Mouse (Mus musculus) left cerebral cortex, postnatal 14 days (tissue): ENCODE measurements around the gene Fitm2. TPM values are rescaled to one million over a fixed set of nuclear protein-coding genes. Genes with fewer than 3 reads are reported as not detected.

Source experiments
- DNase-seq, 2 experiments: peaks; one replicate each; pipeline ENCODE4 v3.0.0; 2021 to 2022; ENCODE audit warnings: low spot score in 2 of 2, mixed read lengths in 1 of 2
- intact Hi-C: fragments of 180-260 bp; cut with DNase I; formaldehyde crosslinking; loops from one replicate; pipeline ENCODE4 v1.15.1; 2025
- total RNA-seq, 2 experiments: library from RNA; stranded (reverse); gene quantifications; 2 replicates each; pipeline ENCODE4 v1.2.3; 2021

Fitm2 gene
- total RNA-seq, 2 experiments from 2014 or later, result 18.8 to 18.9 TPM

- intact Hi-C loops, result no loop called here
Observed at GRCm38 (mm10) chr2:163437800-163438199, 34.6 kb downstream of the Fitm2 start.

GRCm38 (mm10) chr2:163433971-163434370 is 38.5 kb downstream of the Fitm2 start:
- intact Hi-C loops, result no loop called here
- no peak for DNase-seq

More at GRCm38 (mm10) chr2:163437800-163438199, 34.6 kb downstream of the Fitm2 start:
- DNase-seq, result no peak

- DNase-seq, result no peak
- intact Hi-C loops, result no loop called here
Observed at GRCm38 (mm10) chr2:163431289-163431688, 41.1 kb downstream of the Fitm2 start.

GRCm38 (mm10) chr2:163428346-163429011 is 44.0 kb downstream of the Fitm2 start:
- no peak for DNase-seq

GRCm38 (mm10) chr2:163424597-163424996 is 47.8 kb downstream of the Fitm2 start, which contains the start of gene Oser1:
Gene Oser1, minus strand, starts transcription at chr2:163424697.
- intact Hi-C loops, result no loop called here
- no peak for DNase-seq

More at GRCm38 (mm10) chr2:163428346-163429011, 44.0 kb downstream of the Fitm2 start:
- intact Hi-C loops, result no loop called here

- intact Hi-C loops, result no loop called here
Observed at GRCm38 (mm10) chr2:163422895-163423660, 49.4 kb downstream of the Fitm2 start.

GRCm38 (mm10) chr2:163420366-163420886 is 52.0 kb downstream of the Fitm2 start:
- DNase-seq, result no peak
- intact Hi-C loops, result no loop called here

More at GRCm38 (mm10) chr2:163422895-163423660, 49.4 kb downstream of the Fitm2 start:
- no peak for DNase-seq

- peak; percentile 100 for DNase-seq
- intact Hi-C loops, result loop anchor here (10.0 kb wide), 1 partner anchor 475 kb away; the partner anchor contains the start of gene L3mbtl1
Observed at GRCm38 (mm10) chr2:163419346-163420045, 52.9 kb downstream of the Fitm2 start.

GRCm38 (mm10) chr2:163418841-163419345 is 53.5 kb downstream of the Fitm2 start:
- intact Hi-C loops, result loop anchor here (10.0 kb wide), 1 partner anchor 474 kb away; the partner anchor contains the start of gene L3mbtl1
- no peak for DNase-seq

- intact Hi-C loops, result loop anchor here (10.0 kb wide), 1 partner anchor 473 kb away; the partner anchor contains the start of gene L3mbtl1
- DNase-seq, result no peak
Observed at GRCm38 (mm10) chr2:163417830-163418229, 54.6 kb downstream of the Fitm2 start.

GRCm38 (mm10) chr2:163417026-163417425 is 55.4 kb downstream of the Fitm2 start:
- DNase-seq, result no peak
- intact Hi-C loops, result loop anchor here (10.0 kb wide), 1 partner anchor 472 kb away; the partner anchor contains the start of gene L3mbtl1

Other genes with a start within 250 kb of the Fitm2 start
- gene Jph2, start 74.6 kb downstream of the Fitm2 start, total RNA-seq, result under 1 TPM; 0.51 to 0.72 TPM
- gene Oser1, start 47.9 kb downstream of the Fitm2 start, total RNA-seq, result 10 to 100 TPM; 20.5 to 21.4 TPM
- 10 to 100 TPM; 83.4 to 91.7 TPM for gene Gdap1l1, start 34.2 kb downstream of the Fitm2 start, total RNA-seq
- gene R3hdml, start 19.7 kb upstream of the Fitm2 start, total RNA-seq, result not detected
- not detected for gene Hnf4a, start 34.2 kb upstream of the Fitm2 start, total RNA-seq
- gene Ttpal, start 129.7 kb upstream of the Fitm2 start, total RNA-seq, result 10 to 100 TPM; 66.7 to 70.6 TPM
- 100 to 1,000 TPM; 221 to 248 TPM for gene Serinc3, start 172.5 kb upstream of the Fitm2 start, total RNA-seq
- 100 to 1,000 TPM; 101 to 114 TPM for gene Pkig, start 185.8 kb upstream of the Fitm2 start, total RNA-seq